Mouse (Mus musculus) small intestine, adult 2 months (tissue): ENCODE results near the gene Dab2.

Experiments used
- CTCF ChIP-seq: fragments of 200-500 bp; IDR thresholded peaks from 2 replicates; pipeline ENCODE4 v1.5.1; 2012; ENCODE audit warnings: low read depth, mild to moderate bottlenecking, control low read depth, inconsistent platforms, low read length, moderate library complexity, mixed read lengths; ENCODE audit not compliant: insufficient replicate concordance, insufficient read length; ENCODE audit errors: extremely low read depth
- POLR2A ChIP-seq: fragments of 200-500 bp; IDR thresholded peaks from 2 replicates; pipeline ENCODE4 v1.6.1; 2012; ENCODE audit warnings: low read depth, mild to moderate bottlenecking, control low read depth, inconsistent platforms, low read length, moderate library complexity

GRCm38 (mm10) chr15:6326011-6326410 lies 26.4 kb downstream of the Dab2 start:
- TF ChIP-seq POLR2A, result no peak
- no peak for TF ChIP-seq CTCF
